Mouse (Mus musculus) left cerebral cortex, adult 2 months (tissue): ENCODE data around the gene Srrd. TPM values are rescaled to one million over a fixed set of nuclear protein-coding genes. Genes with fewer than 3 reads are reported as not detected.
A peak's percentile ranks its signal among the peaks of the same experiment; 100 is the strongest.

ENCODE experiments used
- DNase-seq, 2 experiments: peaks; one replicate each; pipeline ENCODE4 v3.0.0; 2021 to 2022; ENCODE audit warnings: low spot score in 2 of 2, mixed read lengths in 1 of 2; ENCODE audit errors: extremely low spot score in 1 of 2
- H3K27ac ChIP-seq: fragments of 200-600 bp; 2 replicates; pipeline ENCODE4 v1.8.1; 2022
- H3K4me3 ChIP-seq: fragments of 200-600 bp; 2 replicates; pipeline ENCODE4 v1.8.1; 2022
- CTCF ChIP-seq: fragments of 200-600 bp; IDR thresholded peaks from 2 replicates; pipeline ENCODE4 v1.8.1; 2022; ENCODE audit warnings: antibody characterized with exemption, mild to moderate bottlenecking, moderate library complexity
- intact Hi-C: fragments of 180-260 bp; cut with DNase I; formaldehyde crosslinking; loops from one replicate; pipeline ENCODE4 v1.15.1; 2025
- long read RNA-seq, 2 experiments: library from polyadenylated mRNA; stranded (forward); transcript quantifications; one replicate each; pipeline ENCODE4 v2.0.0; 2021; ENCODE audit warnings: borderline mapping rate in 2 of 2
- total RNA-seq, 2 experiments: library from RNA; stranded (reverse); gene quantifications; 2 replicates each; pipeline ENCODE4 v1.2.3; 2021

Gene Srrd
- total RNA-seq: 10 to 100 TPM; 23.1 to 29.9 TPM
- long read RNA-seq, experiment 1, partial matches to known transcripts: 9 of 28 reads
- long read RNA-seq, experiment 1, other reads (novel, unspliced or antisense): 15 of 28 reads
- long read RNA-seq, experiment 2, partial matches to known transcripts: 3 of 22 reads
- long read RNA-seq, experiment 2, other reads (novel, unspliced or antisense): 17 of 22 reads

GRCm38 (mm10) chr5:112342463-112343204 is at the start of gene Srrd, which contains the start of gene Hps4:
Gene Srrd (minus strand): TSS chr5:112343040.
Gene Hps4 (plus strand): TSS chr5:112343083.
- peak; percentile 89 to 96 for DNase-seq
- peak within 1 kb of the TSS; percentile 85 for H3K4me3 ChIP-seq
- H3K27ac ChIP-seq: peak within 1 kb of the TSS; percentile 96
- no peak; the same call in none of the 2 replicates for TF ChIP-seq CTCF
- intact Hi-C loops: loop anchor here (1.0 kb wide), 1 partner anchor 16 kb away; the partner anchor contains the start of gene Tfip11

- intact Hi-C loops: loop anchor here (5.0 kb wide), 1 partner anchor 36 kb away; no protein-coding TSS in a partner anchor
- no peak for TF ChIP-seq CTCF
- Histone ChIP-seq H3K27ac (peak overlapping the region; percentile 1; the same call in 1 of the 2 replicates), H3K4me3 (no peak overlapping the region)
- no peak for DNase-seq
Observed at GRCm38 (mm10) chr5:112391676-112392323, 49.0 kb upstream of the Srrd start.

DNA sequence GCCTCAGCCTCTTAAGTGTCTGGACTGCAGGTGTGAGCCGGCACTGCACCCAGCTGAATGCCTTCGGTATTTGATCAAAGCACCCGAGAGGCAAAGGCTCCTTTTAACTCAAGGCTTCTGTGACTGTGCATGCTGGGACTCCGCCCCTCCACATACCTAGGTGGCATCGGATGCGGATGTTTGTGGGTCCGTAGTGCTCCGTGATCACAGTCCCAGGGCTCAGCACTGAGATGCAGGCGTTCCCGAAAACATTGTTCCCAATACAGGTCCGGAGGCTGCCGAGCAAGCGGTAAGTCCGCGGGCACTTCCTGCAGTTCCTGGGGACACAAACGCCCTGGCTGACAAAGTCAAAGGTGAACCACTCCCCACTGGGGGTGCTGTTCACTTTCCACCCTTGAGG is 48.2 kb upstream of the Srrd start:
- intact Hi-C loops: loop anchor here (5.0 kb wide), 1 partner anchor 36 kb away; no protein-coding TSS in a partner anchor
- no peak for DNase-seq
- Histone ChIP-seq H3K27ac (no peak overlapping the region), H3K4me3 (peak overlapping the region; percentile 23; the same call in 1 of the 2 replicates)
- no peak for TF ChIP-seq CTCF

GRCm38 (mm10) chr5:112389352-112389751 is 46.5 kb upstream of the Srrd start:
- no peak for DNase-seq
- H3K27ac ChIP-seq: peak overlapping the region; percentile 45; the same call in 1 of the 2 replicates
- H3K4me3 ChIP-seq: peak overlapping the region; percentile 36
- intact Hi-C loops: no loop called here
- no peak for TF ChIP-seq CTCF

DNA sequence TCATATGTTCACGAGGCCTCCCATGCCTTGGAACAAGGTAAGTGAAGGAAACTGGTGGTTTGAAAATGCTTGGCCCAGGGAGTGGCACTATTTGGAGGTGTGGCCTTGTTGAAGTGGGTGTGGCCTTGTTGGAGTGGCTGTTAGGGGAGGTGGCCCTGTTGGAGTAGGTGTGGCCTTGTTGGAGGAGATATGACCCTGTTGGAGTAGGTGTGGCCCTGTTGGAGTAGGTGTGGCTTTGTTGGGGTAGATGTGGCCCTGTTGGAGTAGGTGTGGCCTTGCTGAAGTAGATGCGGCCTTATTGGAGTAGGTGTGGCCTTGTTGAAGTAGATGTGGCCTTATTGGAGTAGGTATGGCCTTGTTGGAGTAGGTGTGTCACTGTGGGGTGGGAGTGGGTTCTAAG is 43.1 kb upstream of the Srrd start:
- Histone ChIP-seq H3K27ac (no peak overlapping the region), H3K4me3 (no peak overlapping the region)
- TF ChIP-seq CTCF: no peak
- intact Hi-C loops: no loop called here
- DNase-seq: no peak

GRCm38 (mm10) chr5:112384805-112385472 is 42.1 kb upstream of the Srrd start:
- H3K4me3 ChIP-seq: no peak overlapping the region
- no peak overlapping the region for H3K27ac ChIP-seq
- intact Hi-C loops: no loop called here
- DNase-seq: no peak
- TF ChIP-seq CTCF: no peak

GRCm38 (mm10) chr5:112382641-112383330 is 39.9 kb upstream of the Srrd start:
- H3K27ac ChIP-seq: peak overlapping the region; percentile 50
- intact Hi-C loops: no loop called here
- TF ChIP-seq CTCF: no peak; the same call in 1 of the 2 replicates

GRCm38 (mm10) chr5:112382042-112382441 is 39.2 kb upstream of the Srrd start:
- no peak for DNase-seq
- Histone ChIP-seq H3K27ac (no peak overlapping the region; the same call in 1 of the 2 replicates), H3K4me3 (no peak overlapping the region)
- no peak for TF ChIP-seq CTCF
- intact Hi-C loops: no loop called here

More at GRCm38 (mm10) chr5:112382641-112383330, 39.9 kb upstream of the Srrd start:
- peak in 1 of 2 experiments; percentile 57 for DNase-seq
- H3K4me3 ChIP-seq: no peak overlapping the region

DNA sequence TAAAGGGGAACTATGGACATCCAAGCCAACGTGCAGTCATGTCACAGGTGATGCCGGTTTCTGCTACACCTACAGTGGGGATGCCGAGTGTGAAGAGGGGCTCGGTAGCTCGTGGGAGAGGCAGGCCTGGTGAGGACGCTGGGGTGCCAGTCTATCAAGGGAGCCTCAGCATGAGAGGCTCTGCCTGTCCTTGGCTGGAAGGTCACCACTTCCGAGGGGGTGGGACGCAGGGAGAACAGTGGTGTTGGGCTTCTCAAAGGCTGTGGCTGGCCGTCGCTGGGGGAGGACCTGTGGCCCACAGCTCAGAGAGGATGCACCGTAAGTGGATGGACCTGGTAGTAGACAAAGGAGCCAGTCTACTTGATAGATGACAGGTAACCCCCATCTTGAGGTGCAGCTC is 38.3 kb upstream of the Srrd start:
- no peak for DNase-seq
- TF ChIP-seq CTCF: no peak
- no peak overlapping the region for H3K27ac ChIP-seq
- no peak overlapping the region for H3K4me3 ChIP-seq
- intact Hi-C loops: no loop called here

- no peak for TF ChIP-seq CTCF
- intact Hi-C loops: no loop called here
- DNase-seq: no peak
- no peak overlapping the region for H3K4me3 ChIP-seq
- H3K27ac ChIP-seq: peak overlapping the region; percentile 69
Observed at GRCm38 (mm10) chr5:112378716-112379115, 35.9 kb upstream of the Srrd start.

- TF ChIP-seq CTCF: no peak
- intact Hi-C loops: no loop called here
- DNase-seq: no peak
- peak overlapping the region; percentile 69 for H3K27ac ChIP-seq
- no peak overlapping the region for H3K4me3 ChIP-seq
Observed at GRCm38 (mm10) chr5:112377380-112377779, 34.5 kb upstream of the Srrd start.
